Mouse (Mus musculus) left cerebral cortex, postnatal 14 days (tissue): ENCODE results near the gene Pik3r1. TPM values are rescaled to one million over a fixed set of nuclear protein-coding genes. Genes with fewer than 3 reads are reported as not detected.
A peak's percentile ranks its signal among the peaks of the same experiment; 100 is the strongest.

Source experiments
- DNase-seq, 2 experiments: peaks; one replicate each; pipeline ENCODE4 v3.0.0; 2021 to 2022; ENCODE audit warnings: low spot score in 2 of 2, mixed read lengths in 1 of 2
- intact Hi-C: fragments of 180-260 bp; cut with DNase I; formaldehyde crosslinking; loops from one replicate; pipeline ENCODE4 v1.15.1; 2025
- long read RNA-seq, 2 experiments: library from polyadenylated mRNA; stranded (forward); transcript quantifications; one replicate each; pipeline ENCODE4 v2.0.0; 2021
- total RNA-seq, 2 experiments: library from RNA; stranded (reverse); gene quantifications; 2 replicates each; pipeline ENCODE4 v1.2.3; 2021

The Pik3r1 gene
- 100 to 1,000 TPM; 145 to 173 TPM for total RNA-seq
- long read RNA-seq, experiment 1, full-length matches to known transcripts, result 19 of 40 reads
- long read RNA-seq, experiment 1, partial matches to known transcripts, result 5 of 40 reads
- long read RNA-seq, experiment 1, other reads (novel, unspliced or antisense), result 16 of 40 reads
- long read RNA-seq, experiment 2, full-length matches to known transcripts, result 24 of 37 reads
- long read RNA-seq, experiment 2, partial matches to known transcripts, result 5 of 37 reads
- long read RNA-seq, experiment 2, other reads (novel, unspliced or antisense), result 8 of 37 reads

- peak; percentile 95 to 96 for DNase-seq
- intact Hi-C loops, result loop anchor here (5.0 kb wide), 1 partner anchor 139 kb away; no protein-coding TSS in a partner anchor
Measured at GRCm38 (mm10) chr13:101767809-101768629, at the start of gene Pik3r1. Gene Pik3r1, minus strand, starts transcription at chr13:101768217.

- intact Hi-C loops, result no loop called here
- no peak for DNase-seq
Measured at GRCm38 (mm10) chr13:101813267-101813900, 45.4 kb upstream of the Pik3r1 start.

- DNase-seq, result no peak
- intact Hi-C loops, result no loop called here
Measured at GRCm38 (mm10) chr13:101812341-101812740, 44.3 kb upstream of the Pik3r1 start.

- DNase-seq, result peak; percentile 58 to 74
- intact Hi-C loops, result no loop called here
Measured at GRCm38 (mm10) chr13:101811882-101812281, 43.9 kb upstream of the Pik3r1 start.

- intact Hi-C loops, result no loop called here
- DNase-seq, result peak; percentile 57 to 59
Measured at GRCm38 (mm10) chr13:101810667-101811066, 42.6 kb upstream of the Pik3r1 start.

- intact Hi-C loops, result no loop called here
- no peak for DNase-seq
Measured at GRCm38 (mm10) chr13:101809796-101810195, 41.8 kb upstream of the Pik3r1 start.

- no peak for DNase-seq
- intact Hi-C loops, result no loop called here
Measured at GRCm38 (mm10) chr13:101805559-101806091, 37.6 kb upstream of the Pik3r1 start.

GRCm38 (mm10) chr13:101801372-101802186 lies 33.6 kb upstream of the Pik3r1 start:
- intact Hi-C loops, result no loop called here
- DNase-seq, result peak; percentile 78

- intact Hi-C loops, result no loop called here
- DNase-seq, result no peak
Measured at GRCm38 (mm10) chr13:101800833-101801371, 32.9 kb upstream of the Pik3r1 start.

- intact Hi-C loops, result no loop called here
- DNase-seq, result no peak
Measured at GRCm38 (mm10) chr13:101800021-101800596, 32.1 kb upstream of the Pik3r1 start.

GRCm38 (mm10) chr13:101799318-101799717 lies 31.3 kb upstream of the Pik3r1 start:
- intact Hi-C loops, result no loop called here
- DNase-seq, result no peak

GRCm38 (mm10) chr13:101798522-101798921 lies 30.5 kb upstream of the Pik3r1 start:
- intact Hi-C loops, result no loop called here
- no peak for DNase-seq

- DNase-seq, result peak in 1 of 2 experiments; percentile 19
- intact Hi-C loops, result no loop called here
Measured at GRCm38 (mm10) chr13:101796983-101797382, 29.0 kb upstream of the Pik3r1 start.

- no peak for DNase-seq
- intact Hi-C loops, result no loop called here
Measured at GRCm38 (mm10) chr13:101785705-101786104, 17.7 kb upstream of the Pik3r1 start.

- intact Hi-C loops, result no loop called here
- DNase-seq, result no peak
Measured at GRCm38 (mm10) chr13:101784651-101785289, 16.8 kb upstream of the Pik3r1 start.

GRCm38 (mm10) chr13:101779011-101779410 lies 11.0 kb upstream of the Pik3r1 start:
- no peak for DNase-seq
- intact Hi-C loops, result no loop called here

GRCm38 (mm10) chr13:101777851-101778250 lies 9.8 kb upstream of the Pik3r1 start:
- intact Hi-C loops, result no loop called here
- DNase-seq, result no peak

GRCm38 (mm10) chr13:101771071-101771470 lies 3.1 kb upstream of the Pik3r1 start:
- no peak for DNase-seq
- intact Hi-C loops, result no loop called here
